Mouse (Mus musculus) liver, postnatal 0 days (tissue): ENCODE results near the gene Themis3.

Experiments
- CTCF ChIP-seq: sonication (generic); IDR thresholded peaks from 2 replicates; pipeline ENCODE4 v1.5.1; 2016; ENCODE audit warnings: antibody characterized with exemption, low read depth
- EP300 ChIP-seq: IDR thresholded peaks from 2 replicates; pipeline ENCODE4 v1.6.1; 2016; ENCODE audit warnings: antibody characterized with exemption, low read depth, mild to moderate bottlenecking

- no peak for TF ChIP-seq CTCF
- TF ChIP-seq EP300, result no peak
These were observed 71.0 kb downstream of the Themis3 start for GRCm38 (mm10) chr17:66523396-66523795.
